Mouse (Mus musculus): ENCODE data around the gene Tmem178b.

Gene Tmem178b

GRCm38 (mm10) chr6:40303379-40303778, 430.3 kb downstream of the Tmem178b start:
- no peak for DNase-seq (ENCODE audit: low read depth)
